Mouse (Mus musculus) thymus, postnatal 4 days (tissue): ENCODE measurements around the gene Fanci.

Experiments used
- DNase-seq: peaks from one replicate; pipeline ENCODE4 v3.0.0; 2021

Gene Fanci

GRCm38 (mm10) chr7:79464776-79465420, 73.2 kb downstream of the Fanci start:
- peak; percentile 68 for DNase-seq

GRCm38 (mm10) chr7:79465461-79466044, 73.8 kb downstream of the Fanci start:
- peak; percentile 81 for DNase-seq

- DNase-seq: peak; percentile 97
These were observed 74.5 kb downstream of the Fanci start, which contains the start of gene Polg for GRCm38 (mm10) chr7:79466053-79466901. Gene Polg, minus strand, starts transcription at chr7:79466362.

- no peak for DNase-seq
These were observed 76.2 kb downstream of the Fanci start for GRCm38 (mm10) chr7:79467951-79468350.

- DNase-seq: no peak
These were observed 77.3 kb downstream of the Fanci start for GRCm38 (mm10) chr7:79468994-79469393.

- no peak for DNase-seq
These were observed 78.0 kb downstream of the Fanci start for GRCm38 (mm10) chr7:79469766-79470165.

GRCm38 (mm10) chr7:79470718-79471117, 79.0 kb downstream of the Fanci start:
- no peak for DNase-seq

GRCm38 (mm10) chr7:79471436-79471835, 79.7 kb downstream of the Fanci start:
- no peak for DNase-seq

- peak; percentile 59 for DNase-seq
These were observed 81.1 kb downstream of the Fanci start for GRCm38 (mm10) chr7:79472792-79473191.

- no peak for DNase-seq
These were observed 81.9 kb downstream of the Fanci start for GRCm38 (mm10) chr7:79473496-79474194.

GRCm38 (mm10) chr7:79474831-79475399, 83.2 kb downstream of the Fanci start:
- DNase-seq: no peak

GRCm38 (mm10) chr7:79486528-79486927, 94.8 kb downstream of the Fanci start:
- no peak for DNase-seq

- DNase-seq: peak; percentile 80
These were observed 102.2 kb downstream of the Fanci start for GRCm38 (mm10) chr7:79493915-79494314.

- DNase-seq: peak; percentile 92
These were observed 104.5 kb downstream of the Fanci start for GRCm38 (mm10) chr7:79495988-79496815.

- no peak for DNase-seq
These were observed 105.1 kb downstream of the Fanci start for GRCm38 (mm10) chr7:79496816-79497328.

GRCm38 (mm10) chr7:79497701-79498115, 106.0 kb downstream of the Fanci start:
- DNase-seq: no peak

- no peak for DNase-seq
These were observed 106.6 kb downstream of the Fanci start for GRCm38 (mm10) chr7:79498356-79498755.

GRCm38 (mm10) chr7:79498965-79499595, 107.4 kb downstream of the Fanci start:
- peak; percentile 62 for DNase-seq
